Mouse (Mus musculus): ENCODE data around the gene Ccnyl1.

Gene Ccnyl1

DNA sequence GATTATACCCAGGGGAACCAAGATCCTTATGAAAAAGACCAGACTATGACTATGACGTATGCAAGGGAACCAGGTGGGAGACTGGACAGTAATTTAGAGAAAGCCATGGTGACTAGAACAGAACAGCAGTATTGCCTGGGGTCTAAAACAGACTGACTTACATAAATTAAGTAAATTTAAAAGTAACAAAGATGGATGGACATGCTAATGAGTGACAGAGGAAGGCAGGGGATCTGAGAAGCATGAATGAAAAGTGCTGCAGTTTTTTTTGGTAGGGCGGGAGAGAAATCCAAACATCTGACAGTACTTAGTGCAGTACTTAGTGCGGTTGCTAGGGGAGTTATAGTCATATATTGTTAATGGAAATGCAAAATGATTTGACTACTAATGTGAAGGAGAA lies 4.9 kb downstream of the Ccnyl1 start:
- peak; percentile 55 for DNase-seq (ENCODE audit: low read depth, low spot score)

GRCm38 (mm10) chr1:64701780-64702179 lies 11.5 kb downstream of the Ccnyl1 start:
- DNase-seq (ENCODE audit: low read depth, low spot score): no peak

- DNase-seq (ENCODE audit: low read depth, low spot score): peak; percentile 81
Measured at GRCm38 (mm10) chr1:64705230-64705629, 15.0 kb downstream of the Ccnyl1 start.

GRCm38 (mm10) chr1:64706610-64707009 lies 16.4 kb downstream of the Ccnyl1 start:
- no peak for DNase-seq (ENCODE audit: low read depth, low spot score)

DNA sequence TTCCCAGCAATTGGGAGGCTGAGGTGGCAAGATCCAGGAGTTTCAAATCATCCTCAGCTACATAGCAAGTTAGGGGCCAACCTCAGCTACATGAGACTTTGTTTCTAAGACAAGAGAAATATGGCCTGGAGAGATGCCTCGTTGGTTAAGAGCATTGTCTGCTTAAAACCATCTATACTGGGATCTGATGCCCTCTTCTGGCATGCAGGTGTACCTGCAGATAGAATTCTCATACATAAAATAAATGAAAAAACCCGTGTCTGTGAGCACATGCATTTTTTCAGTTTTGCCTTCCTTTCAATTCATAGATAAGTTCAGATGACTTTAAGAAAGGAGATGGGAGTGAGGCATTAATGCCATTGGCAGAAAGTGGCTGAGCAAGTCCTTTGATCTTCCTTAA lies 19.6 kb downstream of the Ccnyl1 start:
- peak; percentile 72 for DNase-seq (ENCODE audit: low read depth, low spot score)

GRCm38 (mm10) chr1:64712006-64712760 lies 21.9 kb downstream of the Ccnyl1 start:
- DNase-seq (ENCODE audit: low read depth, low spot score): no peak

DNA sequence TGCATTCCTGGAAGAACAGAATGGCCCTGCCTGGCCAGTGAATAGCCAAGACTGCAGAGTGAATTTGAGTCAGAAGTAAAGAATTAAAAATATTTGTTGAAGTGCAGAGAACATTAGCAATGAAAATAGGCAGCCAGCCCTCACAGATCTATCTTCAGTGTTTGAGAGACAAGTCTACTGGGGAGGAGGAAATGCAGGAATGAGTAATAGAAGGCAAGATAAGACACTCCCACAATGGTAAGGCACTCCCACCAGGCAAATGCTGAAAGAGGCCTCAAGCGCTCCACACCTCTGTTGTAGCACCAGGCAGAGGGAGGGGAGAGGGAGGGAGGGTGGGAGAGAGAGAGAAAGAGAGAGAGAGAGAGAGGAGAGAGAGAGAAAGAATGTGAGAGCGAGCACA lies 25.2 kb downstream of the Ccnyl1 start:
- DNase-seq (ENCODE audit: low read depth, low spot score): no peak

GRCm38 (mm10) chr1:64716589-64717304 lies 26.5 kb downstream of the Ccnyl1 start:
- no peak for DNase-seq (ENCODE audit: low read depth, low spot score)

GRCm38 (mm10) chr1:64717504-64717903 lies 27.2 kb downstream of the Ccnyl1 start:
- DNase-seq (ENCODE audit: low read depth, low spot score): peak; percentile 58

DNA sequence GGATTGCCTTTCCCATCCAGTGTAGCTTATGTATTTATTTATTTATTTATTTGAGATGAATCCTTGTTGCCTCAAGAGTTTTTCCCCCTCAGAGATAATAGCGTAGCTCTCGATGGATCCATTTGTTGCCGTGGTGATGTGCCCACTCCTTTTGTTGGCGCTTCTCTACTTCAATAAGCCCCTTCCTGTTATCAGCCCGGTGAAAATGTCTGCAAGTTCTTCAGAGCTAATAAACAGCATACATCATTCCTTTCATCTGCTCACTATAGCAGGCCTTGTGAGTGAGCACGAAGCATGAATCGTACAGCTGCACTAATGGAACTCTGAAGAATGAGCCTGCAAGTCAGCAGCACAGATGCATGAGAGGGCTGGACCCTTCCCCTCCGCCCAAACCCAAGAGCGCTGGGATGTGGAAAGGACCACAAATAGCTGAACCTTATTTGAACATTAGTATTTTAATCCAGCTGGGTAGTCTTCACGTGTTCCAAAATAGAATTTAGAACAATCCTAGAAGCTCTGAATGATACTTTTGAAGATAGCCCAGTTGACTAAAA lies 30.9 kb downstream of the Ccnyl1 start:
- no peak for DNase-seq (ENCODE audit: low read depth, low spot score)

GRCm38 (mm10) chr1:64730046-64730445 lies 39.8 kb downstream of the Ccnyl1 start:
- DNase-seq (ENCODE audit: low read depth, low spot score): peak; percentile 75

DNA sequence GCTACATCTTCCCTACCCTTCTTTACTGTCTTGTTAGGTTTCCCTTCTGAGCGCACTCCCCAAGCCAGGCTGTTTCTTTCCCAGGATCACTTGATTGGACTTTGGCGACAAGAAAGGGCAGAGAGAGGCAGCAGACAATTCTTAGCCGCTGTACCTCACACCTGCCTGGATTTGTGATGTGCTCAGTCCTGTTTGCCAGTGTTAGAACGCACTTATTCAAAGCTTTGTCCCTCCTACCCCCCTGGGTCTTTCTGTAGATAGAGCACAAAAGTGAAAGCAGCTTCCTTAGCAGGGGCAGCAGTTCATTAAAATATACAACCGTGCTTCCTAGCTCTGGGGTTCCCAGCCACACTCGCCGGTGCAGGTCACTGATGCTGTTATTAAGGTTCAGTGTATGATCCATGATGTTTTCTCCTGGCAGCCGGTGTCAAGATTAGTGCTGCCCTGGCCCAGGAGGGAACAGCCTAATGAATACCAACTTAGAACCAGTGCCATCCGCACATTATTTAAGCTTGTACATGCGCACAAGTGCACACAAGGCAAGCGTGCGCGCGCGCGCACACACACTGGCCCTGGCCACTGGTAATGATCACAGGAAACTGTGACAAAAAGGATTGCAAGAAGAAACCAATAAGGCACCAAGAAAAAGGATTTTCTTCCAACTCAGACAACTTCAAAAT lies 41.2 kb downstream of the Ccnyl1 start:
- peak; percentile 73 for DNase-seq (ENCODE audit: low read depth, low spot score)

GRCm38 (mm10) chr1:64732161-64732560 lies 41.9 kb downstream of the Ccnyl1 start:
- DNase-seq (ENCODE audit: low read depth, low spot score): peak; percentile 85

GRCm38 (mm10) chr1:64732637-64733200 lies 42.5 kb downstream of the Ccnyl1 start:
- peak; percentile 97 for DNase-seq (ENCODE audit: low read depth, low spot score)

GRCm38 (mm10) chr1:64733453-64734245 lies 43.4 kb downstream of the Ccnyl1 start:
- peak; percentile 98 for DNase-seq (ENCODE audit: low read depth, low spot score)

GRCm38 (mm10) chr1:64734771-64735750 lies 44.8 kb downstream of the Ccnyl1 start:
- no peak for DNase-seq (ENCODE audit: low read depth, low spot score)

- peak; percentile 67 for DNase-seq (ENCODE audit: low read depth, low spot score)
Measured at GRCm38 (mm10) chr1:64735781-64736680, 45.8 kb downstream of the Ccnyl1 start.

DNA sequence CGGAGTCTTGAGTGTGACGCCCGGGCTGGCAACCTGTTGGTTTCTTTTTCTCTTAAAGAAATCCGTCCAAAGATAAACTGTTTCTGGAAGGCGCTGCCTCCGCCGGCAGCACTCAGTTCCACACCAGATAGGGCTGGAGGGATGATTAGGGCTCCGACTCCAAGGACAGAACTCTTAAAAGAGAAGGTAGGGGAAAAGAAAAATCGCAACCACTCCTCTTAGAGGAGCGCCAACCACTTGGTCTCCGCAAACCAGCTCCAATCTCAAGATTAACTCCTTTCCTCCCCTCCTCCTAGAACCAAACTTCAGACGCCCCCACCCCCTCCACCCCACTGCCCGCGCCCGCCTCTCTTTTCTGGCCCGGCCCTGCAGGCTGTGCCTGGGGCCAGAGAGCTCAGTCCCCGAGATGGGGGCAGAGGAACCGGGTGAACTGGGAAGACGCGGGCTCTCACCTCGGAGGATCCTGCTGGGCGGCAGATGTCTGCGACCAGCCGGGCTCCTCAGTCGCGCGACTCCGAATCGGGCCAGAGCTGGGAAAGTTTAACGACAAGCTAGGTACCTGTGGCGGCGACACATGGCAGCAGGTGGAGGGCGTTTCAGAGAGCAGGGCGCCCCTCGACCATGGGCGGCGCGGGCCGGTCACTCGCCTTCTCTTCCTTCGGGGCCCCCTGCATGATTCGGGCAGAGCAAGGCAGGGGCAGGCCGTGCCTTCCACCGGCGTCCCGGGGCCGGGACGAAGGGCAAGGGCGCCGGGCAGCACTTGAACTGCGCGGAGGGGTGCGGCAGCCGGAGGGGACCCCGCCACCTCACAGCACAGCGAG lies 46.6 kb downstream of the Ccnyl1 start:
- peak; percentile 41 for DNase-seq (ENCODE audit: low read depth, low spot score)

Data from ES-CJ7 (cell line).